ENCODE assay signal across 14 mouse cellular contexts in genomic region chr9:71165061-71165460, GRCm38 (mm10). TPM values are rescaled to one million over a fixed set of nuclear protein-coding genes. Genes with fewer than 3 reads are reported as not detected.
DNase-seq lines count a peak whose midpoint lies in the region; ATAC-seq lines count a peak whose summit lies in the region.
"Had no signal": no experiment of that assay in that cellular context is flagged by ENCODE, and none has a peak within 500 bp of the region (broad histone marks: within the 10 kb centered on the region; RNA-seq: fewer than 3 reads in every experiment).

No protein-coding gene starts in this region.

- H3K36me3 ChIP-seq in liver, embryonic 15.5 days (replicated peaks): no peaks in the 10 kb centered on the region
- H3K36me3 ChIP-seq: embryonic facial prominence, embryonic 15.5 days; forebrain, embryonic 15.5 days; heart, embryonic 13.5 days had no signal

- H3K9ac ChIP-seq in liver, embryonic 15.5 days: peak overlapping the region; percentile 61
- H3K9ac ChIP-seq: embryonic facial prominence, embryonic 15.5 days; forebrain, embryonic 15.5 days; heart, embryonic 13.5 days; hindbrain, embryonic 14.5 days; lung, embryonic 14.5 days had no signal

- no peak for ATAC-seq in liver, embryonic 15.5 days (ENCODE audit: insufficient read depth)
- ATAC-seq: forebrain, embryonic 15.5 days had no signal

- H3K27ac ChIP-seq in liver, embryonic 15.5 days (replicated peaks): peak overlapping the region; percentile 97
- H3K27ac ChIP-seq: embryonic facial prominence, embryonic 15.5 days; forebrain, embryonic 15.5 days; heart, embryonic 13.5 days; hindbrain, embryonic 14.5 days had no signal

- H3K4me2 ChIP-seq in liver, embryonic 15.5 days: peak overlapping the region; percentile 60
- H3K4me2 ChIP-seq: embryonic facial prominence, embryonic 15.5 days; forebrain, embryonic 15.5 days; heart, embryonic 13.5 days; hindbrain, embryonic 14.5 days; lung, embryonic 14.5 days; midbrain, embryonic 11.5 days had no signal

- DNase-seq in lung, postnatal 36 days: peak; percentile 42
- DNase-seq in lung, adult 18-20 months: no peak
- peak; percentile 49 for DNase-seq in T-cell, adult 2 months (ENCODE audit: low spot score)
- DNase-seq in thymus, postnatal 14 days: peak; percentile 18
- DNase-seq in ovary, adult 18-20 months (ENCODE audit: low spot score): no peak
- no peak for DNase-seq in urinary bladder, postnatal 10 days (ENCODE audit: low spot score)
- DNase-seq: cerebellum, postnatal 25 days; lung, embryonic 14.5 days had no signal

- peaks cover 92% of the 10 kb centered on the region for H3K4me1 ChIP-seq in liver, embryonic 15.5 days (replicated peaks)

- no peaks in the 10 kb centered on the region for H3K27me3 ChIP-seq in liver, embryonic 15.5 days
- H3K27me3 ChIP-seq: embryonic facial prominence, embryonic 15.5 days; forebrain, embryonic 15.5 days had no signal

- peak overlapping the region; percentile 12; the same call in 1 of the 2 replicates for H3K4me3 ChIP-seq in liver, embryonic 15.5 days (replicated peaks)
- H3K4me3 ChIP-seq: embryonic facial prominence, embryonic 15.5 days; forebrain, embryonic 15.5 days; heart, embryonic 13.5 days had no signal

- WGBS in liver, embryonic 15.5 days (ENCODE audit: insufficient replicate concordance): 29% methylated on average over 6 of the region's 6 CpGs

- no peaks in the 10 kb centered on the region for H3K9me3 ChIP-seq in liver, embryonic 15.5 days (replicated peaks)
- H3K9me3 ChIP-seq: embryonic facial prominence, embryonic 15.5 days; forebrain, embryonic 15.5 days; heart, embryonic 13.5 days had no signal

RNA-seq across cellular contexts. Expression of gene Aqp9, which starts 3.4 kb away (rescaled TPM):
- polyA plus RNA-seq in liver, embryonic 15.5 days (2015; fragmentation: Nextera tagmentation; extraction: Ambion mirVana): 7.7 and 8.2 TPM in 2 replicates

RNA-seq across cellular contexts. Expression of gene Aldh1a2, which starts 50.5 kb away (rescaled TPM):
- polyA plus RNA-seq in liver, embryonic 15.5 days (2015; fragmentation: Nextera tagmentation; extraction: Ambion mirVana): 0.92 and 1.0 TPM in 2 replicates

Comparison
In these comparisons a context has a peak if more than half of its experiments do, and no peak if none do; other contexts are left out.
1. DNase-seq: peak in lung, postnatal 36 days (single experiment), T-cell, adult 2 months (single experiment) and thymus, postnatal 14 days (single experiment); none in lung, adult 18-20 months (0 of 2), ovary, adult 18-20 months (single experiment) and urinary bladder, postnatal 10 days (single experiment).